Mouse (Mus musculus): ENCODE data around the gene Rpl41.
A peak's percentile ranks its signal among the peaks of the same experiment; 100 is the strongest.
"Not testable (repeated sequence)": the region's sequence is repeated elsewhere in the genome, so short reads cannot be mapped to it uniquely, and the experiment has no call there.

Rpl41 gene

DNA sequence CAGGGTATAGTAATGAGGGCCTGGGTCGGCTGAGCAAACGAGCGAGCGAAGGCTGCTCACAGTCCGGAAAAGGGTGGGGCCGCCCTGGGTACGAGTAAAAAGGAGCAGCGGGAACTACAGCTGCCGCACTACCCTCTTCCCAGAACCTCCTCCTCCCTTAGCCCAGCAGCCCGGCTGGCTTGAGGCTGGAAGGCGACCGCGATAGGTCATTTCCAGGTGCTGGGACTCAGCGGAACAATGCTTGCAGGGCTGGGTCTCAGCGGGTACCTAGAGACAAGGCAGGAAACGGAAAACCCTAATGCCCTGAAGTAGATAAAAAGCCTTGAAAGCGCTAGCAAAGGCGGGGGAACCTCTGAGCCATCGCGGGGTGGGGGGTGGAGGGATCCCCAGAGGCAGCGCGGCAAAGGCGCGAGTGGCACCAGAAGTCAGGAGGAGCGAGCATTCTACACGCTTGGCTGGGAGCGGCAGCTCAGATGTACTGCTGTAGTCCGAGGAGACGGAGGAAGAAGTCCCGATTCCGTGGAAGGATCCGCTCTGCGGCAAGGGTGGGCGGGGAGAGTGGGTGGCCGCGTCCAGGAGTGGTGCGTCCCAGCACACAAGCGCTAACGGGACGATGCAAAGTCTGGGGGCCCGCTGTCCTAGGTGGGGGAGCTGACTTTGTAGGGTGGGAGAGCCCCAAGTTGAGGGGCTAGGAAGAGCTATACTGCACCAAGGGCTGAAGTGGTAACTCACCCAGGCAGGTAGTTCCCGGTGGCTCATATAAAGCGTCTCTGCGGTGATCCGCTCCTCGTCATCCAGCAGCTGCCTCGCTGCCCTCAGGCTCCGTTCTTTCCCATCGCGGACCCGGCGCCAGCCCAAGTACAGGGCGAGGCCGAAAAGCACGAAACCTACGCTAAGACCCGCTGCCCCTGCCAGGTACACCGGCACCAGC lies 24.1 kb downstream of the Rpl41 start:
- DNase-seq (ENCODE audit: low spot score in 2 of 2): no peak

- DNase-seq (ENCODE audit: low spot score in 2 of 2): no peak
These were observed 24.9 kb downstream of the Rpl41 start for GRCm38 (mm10) chr10:128524111-128524731.

GRCm38 (mm10) chr10:128522351-128522750 lies 26.8 kb downstream of the Rpl41 start:
- DNase-seq (ENCODE audit: low spot score in 2 of 2): no peak

DNA sequence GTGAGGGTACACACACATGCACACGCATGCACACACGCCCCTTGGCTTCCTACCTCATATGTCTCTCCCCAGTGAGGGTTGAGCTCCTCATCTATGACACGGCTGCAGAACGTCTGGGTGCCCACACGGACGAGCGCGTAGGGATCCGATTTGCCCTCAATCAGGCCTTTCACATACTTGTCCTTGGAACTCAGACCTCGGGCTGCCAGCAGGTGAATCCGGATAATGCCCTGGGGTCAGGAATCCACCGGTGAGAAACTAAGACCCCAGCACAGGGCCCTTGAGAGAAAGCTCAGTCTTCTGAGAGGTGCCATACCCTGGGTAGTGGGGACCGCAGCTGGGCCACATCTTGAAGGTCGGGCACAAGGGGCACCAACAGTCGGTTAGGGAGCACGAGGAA lies 28.5 kb downstream of the Rpl41 start:
- no peak for DNase-seq (ENCODE audit: low spot score in 2 of 2)

- peak in 1 of 2 experiments; percentile 17 for DNase-seq (ENCODE audit: low spot score in 2 of 2)
These were observed 30.3 kb downstream of the Rpl41 start for GRCm38 (mm10) chr10:128518833-128519232.

- no peak for DNase-seq (ENCODE audit: low spot score in 2 of 2)
These were observed 32.4 kb downstream of the Rpl41 start for GRCm38 (mm10) chr10:128516677-128517076.

GRCm38 (mm10) chr10:128516029-128516428 lies 33.1 kb downstream of the Rpl41 start:
- DNase-seq (ENCODE audit: low spot score in 2 of 2): no peak

GRCm38 (mm10) chr10:128515044-128515443 lies 34.1 kb downstream of the Rpl41 start:
- no peak for DNase-seq (ENCODE audit: low spot score in 2 of 2)

GRCm38 (mm10) chr10:128511761-128512160 lies 37.3 kb downstream of the Rpl41 start:
- DNase-seq (ENCODE audit: low spot score in 2 of 2): no peak

- DNase-seq (ENCODE audit: low spot score in 2 of 2): no peak
These were observed 37.9 kb downstream of the Rpl41 start for GRCm38 (mm10) chr10:128511189-128511588.

GRCm38 (mm10) chr10:128510301-128510700 lies 38.8 kb downstream of the Rpl41 start:
- no peak for DNase-seq (ENCODE audit: low spot score in 2 of 2)

DNA sequence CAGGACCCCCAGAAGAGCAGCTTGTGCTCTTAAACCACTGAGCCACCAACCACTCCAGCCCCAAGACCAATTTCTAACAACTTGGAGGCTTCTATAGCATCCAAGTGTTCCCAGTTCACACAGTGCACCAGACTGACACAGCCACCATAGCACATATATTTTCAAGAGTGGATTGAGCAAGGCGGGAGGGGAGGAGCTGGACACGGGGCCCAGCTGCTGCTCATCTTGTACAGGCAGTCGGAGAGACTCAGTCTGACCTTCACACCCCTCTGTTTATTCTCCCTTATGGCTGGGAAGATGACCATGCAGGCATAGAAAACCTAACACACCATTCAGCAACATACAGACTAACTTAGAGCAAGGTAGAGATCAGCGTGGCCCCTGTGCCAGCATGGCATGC lies 39.3 kb downstream of the Rpl41 start:
- DNase-seq (ENCODE audit: low spot score in 2 of 2): no peak

DNA sequence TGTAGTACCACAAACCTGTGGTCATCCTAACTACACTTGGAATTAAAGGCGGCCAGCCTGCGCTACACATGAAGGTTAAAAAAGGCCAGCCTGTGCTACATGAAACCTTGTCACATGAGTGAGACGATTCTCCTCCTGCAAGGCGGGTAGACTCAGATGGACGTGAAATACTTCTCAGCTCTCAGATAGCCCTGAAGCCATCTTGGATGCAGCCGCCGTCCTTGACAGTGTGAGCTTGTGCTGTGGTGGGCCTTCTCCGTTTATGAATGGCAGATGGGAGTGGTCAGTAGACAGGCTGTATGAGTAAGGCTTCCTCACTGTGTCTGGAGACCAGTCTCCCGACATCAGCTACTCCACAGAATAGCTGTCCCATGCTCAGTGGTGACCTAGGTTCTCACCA lies 39.9 kb downstream of the Rpl41 start:
- DNase-seq (ENCODE audit: low spot score in 2 of 2): no peak

- no peak for DNase-seq (ENCODE audit: low spot score in 2 of 2)
These were observed 40.8 kb downstream of the Rpl41 start for GRCm38 (mm10) chr10:128508260-128508659.

DNA sequence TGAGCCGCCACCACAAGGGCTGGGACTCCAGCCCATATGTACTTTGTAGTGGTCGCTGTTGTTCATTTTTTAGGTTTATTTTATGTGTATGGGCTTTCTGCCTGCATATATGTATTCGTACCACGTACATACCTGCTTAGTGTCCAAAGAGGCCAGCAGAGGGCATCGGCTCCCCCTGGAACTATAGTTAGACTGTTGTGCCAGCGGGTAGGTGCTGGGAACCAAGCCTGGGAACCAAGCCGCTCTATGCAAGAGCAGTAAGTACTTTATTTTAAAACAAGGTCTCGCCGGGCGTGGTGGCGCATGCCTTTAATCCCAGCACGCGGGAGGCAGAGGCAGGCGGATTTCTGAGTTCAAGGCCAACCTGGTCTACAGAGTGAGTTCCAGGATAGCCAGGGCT lies 43.1 kb downstream of the Rpl41 start:
- no peak for DNase-seq (ENCODE audit: low spot score in 2 of 2)

- not testable (repeated sequence) for DNase-seq (ENCODE audit: low spot score in 2 of 2)
These were observed 43.8 kb downstream of the Rpl41 start for GRCm38 (mm10) chr10:128505371-128505667.

DNA sequence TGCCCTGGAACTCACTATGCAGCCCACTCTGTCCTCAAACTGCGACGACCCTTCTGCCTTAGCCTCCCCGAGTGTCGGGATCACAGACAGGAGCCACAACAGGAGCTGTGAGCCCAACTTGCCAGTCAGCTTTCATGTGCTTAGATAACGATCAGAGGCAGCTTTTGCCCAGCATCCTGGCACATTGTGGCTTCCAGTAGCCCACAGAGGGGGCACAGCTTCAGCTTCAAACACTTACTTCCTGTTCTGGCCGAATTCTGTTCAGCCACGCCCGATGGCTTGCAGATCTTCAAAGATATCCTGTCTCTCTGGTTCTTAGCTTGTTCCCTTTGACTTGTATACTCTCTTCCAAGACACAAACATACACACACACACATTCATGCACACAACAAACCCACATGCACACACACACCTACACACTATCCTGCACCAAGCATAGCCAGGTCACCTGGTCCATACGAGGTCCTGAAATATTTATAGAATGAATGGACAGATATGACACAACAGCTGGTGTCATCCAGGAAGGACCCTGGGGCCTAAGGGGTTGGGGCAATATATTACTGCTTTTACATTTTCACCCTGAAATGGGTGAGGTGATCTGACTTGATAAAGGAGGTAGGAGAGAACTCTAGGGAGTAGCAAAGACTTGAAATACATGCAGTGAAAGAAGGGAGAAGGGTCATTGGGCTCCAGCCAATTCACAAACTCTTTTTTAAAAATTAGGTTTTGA lies 44.3 kb downstream of the Rpl41 start:
- no peak for DNase-seq (ENCODE audit: low spot score in 2 of 2)

DNA sequence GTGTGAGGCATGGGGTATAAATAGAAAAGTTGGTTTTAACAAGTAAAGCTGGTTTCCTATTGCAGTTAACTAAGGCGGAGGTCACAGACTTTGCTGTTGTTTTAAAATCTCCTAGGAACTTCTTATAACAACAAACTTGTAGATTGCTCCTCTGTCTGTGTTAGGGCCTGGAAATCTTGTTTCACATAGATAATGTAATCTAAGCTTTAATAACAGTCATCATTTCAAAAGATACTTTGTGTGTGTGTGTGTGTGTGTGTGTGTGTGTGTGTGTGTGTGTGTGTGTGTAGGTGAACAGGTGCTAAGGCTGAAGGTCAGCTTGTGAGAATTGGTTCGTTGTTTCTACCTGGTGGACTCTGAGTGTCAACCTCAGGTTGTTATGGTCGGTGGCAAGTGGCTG lies 45.1 kb downstream of the Rpl41 start:
- no peak for DNase-seq (ENCODE audit: low spot score in 2 of 2)

DNA sequence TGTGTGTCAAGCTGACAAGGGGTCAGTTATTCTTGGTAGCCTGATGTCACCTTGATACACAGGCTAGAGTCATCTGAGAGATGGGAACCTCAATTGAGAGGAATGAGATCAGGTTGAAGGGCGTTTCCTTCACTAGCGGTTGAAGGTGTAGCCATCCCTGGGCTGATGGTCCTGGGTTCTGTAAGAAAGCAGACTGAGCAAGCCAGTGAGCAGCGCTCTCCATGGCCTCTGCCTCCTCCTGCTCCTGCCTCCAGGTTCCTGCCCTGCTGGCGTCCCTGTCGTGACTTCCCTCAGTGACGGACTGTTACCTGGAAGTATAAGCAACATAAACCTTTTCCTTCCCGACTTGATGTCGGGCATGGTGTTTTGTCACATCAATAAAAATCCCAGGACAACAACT lies 45.6 kb downstream of the Rpl41 start:
- no peak for DNase-seq (ENCODE audit: low spot score in 2 of 2)

DNA sequence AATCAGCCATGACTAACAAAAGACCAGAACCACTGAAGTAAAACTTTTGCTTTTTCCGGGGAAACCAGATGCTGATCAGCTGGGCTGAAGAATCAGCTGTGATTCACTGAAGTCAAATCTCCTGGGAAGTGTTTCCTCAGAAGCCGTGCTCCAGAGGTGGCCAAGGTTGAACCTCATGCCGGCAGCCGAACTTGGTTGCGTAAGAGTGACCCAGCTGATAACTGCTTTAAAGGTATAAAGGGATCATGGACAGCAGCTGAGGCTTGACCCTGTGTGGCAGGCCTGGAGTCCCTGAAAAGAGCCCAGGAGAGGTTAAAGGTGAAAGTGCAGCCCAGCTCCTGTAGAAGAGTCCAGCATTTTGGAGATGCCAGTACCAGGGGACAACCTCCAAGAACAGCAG lies 46.8 kb downstream of the Rpl41 start:
- DNase-seq (ENCODE audit: low spot score in 2 of 2): no peak

GRCm38 (mm10) chr10:128499116-128499671 lies 49.9 kb downstream of the Rpl41 start:
- peak; percentile 50 to 54 for DNase-seq (ENCODE audit: low spot score in 2 of 2)

- DNase-seq (ENCODE audit: low spot score in 2 of 2): peak; percentile 92 to 93
These were observed 50.5 kb downstream of the Rpl41 start, which contains the start of gene Myl6b for GRCm38 (mm10) chr10:128498590-128498989. Gene Myl6b (minus strand): TSS chr10:128498685.

Measured in frontal cortex, postnatal 25 days (tissue).